Mouse (Mus musculus) liver, embryonic 14.5 days (tissue): ENCODE data around the gene Cnih4.
A peak's percentile ranks its signal among the peaks of the same experiment; 100 is the strongest.

Experiments used
- CTCF ChIP-seq: IDR thresholded peaks from 2 replicates; pipeline ENCODE4 v1.5.1; 2016; ENCODE audit warnings: antibody characterized with exemption, low read depth, control low read depth
- EP300 ChIP-seq: IDR thresholded peaks from 2 replicates; pipeline ENCODE4 v1.6.1; 2016; ENCODE audit warnings: antibody characterized with exemption, low read depth

DNA sequence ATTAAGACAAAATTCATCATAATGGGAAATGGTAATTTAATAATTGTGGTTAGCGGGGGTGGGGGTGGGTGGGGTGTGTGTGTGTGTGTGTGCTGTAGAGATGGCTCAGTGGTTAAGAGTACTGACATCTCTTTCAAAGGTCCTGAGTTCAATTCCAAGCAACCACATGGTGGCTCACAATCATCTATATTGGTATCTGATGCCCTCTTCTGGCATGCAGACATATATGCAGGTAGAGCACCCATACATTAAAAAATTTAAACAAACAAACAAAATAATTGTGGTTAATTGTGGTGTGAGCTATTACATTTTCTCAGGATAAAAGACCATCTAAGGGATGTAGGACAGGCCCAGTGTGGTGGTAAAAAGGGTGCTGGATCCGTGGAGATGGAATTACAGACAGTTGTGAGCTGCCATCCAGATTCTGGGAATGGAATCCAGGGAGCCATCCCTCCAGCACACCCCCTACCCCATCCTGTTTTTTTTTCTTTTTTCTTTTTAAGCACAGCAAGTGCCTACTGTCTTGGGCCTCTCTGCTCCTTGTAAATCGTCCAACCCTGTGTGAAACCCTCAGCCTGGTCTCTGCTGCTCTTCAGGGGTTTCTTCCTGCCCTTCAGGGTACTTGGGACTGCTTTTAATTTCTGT, 5.0 kb downstream of the Cnih4 start:
- peak; percentile 57 for TF ChIP-seq CTCF
- TF ChIP-seq EP300, result no peak
